Mouse (Mus musculus): ENCODE results near the gene Nrp1.

The Nrp1 gene

GRCm38 (mm10) chr8:128505866-128506265 lies 147.5 kb downstream of the Nrp1 start:
- no peak for DNase-seq (ENCODE audit: low spot score in 2 of 2)

DNA sequence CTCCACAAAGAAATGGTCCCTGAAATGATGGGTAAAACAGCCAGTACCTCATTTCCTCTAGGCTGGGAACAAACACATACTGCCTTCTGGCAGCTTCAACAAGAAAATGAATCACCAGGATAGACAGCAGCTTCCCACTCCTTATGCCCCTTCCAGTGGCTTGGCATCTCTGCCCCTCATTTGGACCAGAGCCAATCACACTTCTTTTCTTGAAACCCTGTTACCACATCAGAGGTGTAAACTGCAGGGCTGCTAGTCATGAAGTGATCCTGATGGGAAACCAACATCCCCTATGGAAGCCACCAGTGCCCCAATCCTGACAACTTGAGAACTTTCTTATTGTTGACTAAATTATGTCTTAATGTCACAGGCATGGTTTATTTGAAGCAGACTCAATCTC lies 150.3 kb downstream of the Nrp1 start:
- peak in 1 of 2 experiments; percentile 23 for DNase-seq (ENCODE audit: low spot score in 2 of 2)

- no peak for DNase-seq (ENCODE audit: low spot score in 2 of 2)
Observed at GRCm38 (mm10) chr8:128511021-128511420, 152.6 kb downstream of the Nrp1 start.

GRCm38 (mm10) chr8:128511732-128512131 lies 153.3 kb downstream of the Nrp1 start:
- DNase-seq (ENCODE audit: low spot score in 2 of 2): no peak

DNA sequence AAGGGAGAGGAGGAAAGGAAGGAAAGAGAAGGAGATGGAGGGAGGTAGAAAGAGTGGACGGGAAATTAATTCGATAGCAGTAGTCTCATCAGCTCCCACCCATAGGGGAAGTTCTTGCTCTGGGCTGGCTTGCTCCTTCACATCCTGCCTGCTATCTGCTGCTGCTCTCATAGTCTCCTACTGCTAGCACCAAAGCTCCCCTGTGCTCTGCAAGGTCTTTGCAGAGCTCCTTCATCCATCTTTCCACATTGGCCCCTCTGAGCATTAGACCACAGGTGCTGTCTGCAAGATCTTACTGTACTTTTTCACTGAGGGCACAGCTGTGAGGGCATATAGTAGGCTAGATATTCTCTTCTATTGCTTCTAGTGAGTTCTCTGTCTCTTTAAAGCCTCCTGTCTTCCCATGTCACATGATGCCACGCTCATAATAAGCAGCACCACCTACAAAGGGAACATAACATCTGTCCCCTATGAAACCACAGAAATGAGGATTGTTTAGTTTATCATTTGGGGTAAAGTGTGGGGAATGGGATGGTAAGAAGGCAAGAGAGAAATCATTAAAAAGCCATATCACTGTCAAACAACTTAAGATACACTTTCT lies 158.5 kb downstream of the Nrp1 start:
- DNase-seq (ENCODE audit: low spot score in 2 of 2): no peak

GRCm38 (mm10) chr8:128517546-128518102 lies 159.2 kb downstream of the Nrp1 start:
- DNase-seq (ENCODE audit: low spot score in 2 of 2): no peak

- no peak for DNase-seq (ENCODE audit: low spot score in 2 of 2)
Observed at GRCm38 (mm10) chr8:128519366-128519765, 161.0 kb downstream of the Nrp1 start.

DNA sequence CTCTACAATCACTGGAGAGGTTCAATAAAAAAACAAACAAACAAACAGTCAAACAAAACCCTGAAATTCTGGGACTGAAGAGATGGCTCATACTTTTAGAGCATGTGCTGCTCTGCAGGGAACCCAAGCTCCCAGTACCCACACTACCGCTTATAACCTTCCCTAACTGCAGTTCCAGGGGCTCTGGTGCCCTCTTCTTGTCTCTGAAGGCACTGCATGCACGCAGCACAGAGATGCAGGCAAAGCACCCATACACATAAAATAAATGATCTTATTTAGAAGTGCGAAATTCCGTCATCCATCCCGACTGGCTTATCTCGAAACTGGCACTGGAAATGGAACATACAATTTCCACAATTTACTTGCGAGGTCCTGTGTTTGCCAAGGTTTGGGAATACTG lies 165.4 kb downstream of the Nrp1 start:
- DNase-seq (ENCODE audit: low spot score in 2 of 2): no peak

DNA sequence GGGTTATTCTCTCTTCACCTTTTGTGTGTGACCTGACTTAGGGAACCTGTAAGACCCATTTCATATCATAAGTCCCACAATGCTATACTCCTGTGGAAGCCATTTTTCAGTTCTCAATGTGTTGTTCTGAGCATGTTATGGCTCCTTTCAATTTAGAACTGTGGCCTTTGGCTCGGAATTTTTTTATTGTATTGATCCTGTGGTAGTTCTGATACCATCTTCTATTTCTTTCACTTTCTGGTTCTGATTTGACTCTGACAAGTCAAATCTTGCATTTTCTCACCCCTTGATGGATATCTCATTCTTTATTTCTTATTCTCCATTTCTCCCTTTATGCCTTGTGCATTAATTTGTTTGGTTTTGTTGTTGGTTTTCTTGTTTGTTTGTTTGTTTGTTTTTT lies 167.5 kb downstream of the Nrp1 start:
- no peak for DNase-seq (ENCODE audit: low spot score in 2 of 2)

- no peak for DNase-seq (ENCODE audit: low spot score in 2 of 2)
Observed at GRCm38 (mm10) chr8:128528591-128529383, 170.4 kb downstream of the Nrp1 start.

DNA sequence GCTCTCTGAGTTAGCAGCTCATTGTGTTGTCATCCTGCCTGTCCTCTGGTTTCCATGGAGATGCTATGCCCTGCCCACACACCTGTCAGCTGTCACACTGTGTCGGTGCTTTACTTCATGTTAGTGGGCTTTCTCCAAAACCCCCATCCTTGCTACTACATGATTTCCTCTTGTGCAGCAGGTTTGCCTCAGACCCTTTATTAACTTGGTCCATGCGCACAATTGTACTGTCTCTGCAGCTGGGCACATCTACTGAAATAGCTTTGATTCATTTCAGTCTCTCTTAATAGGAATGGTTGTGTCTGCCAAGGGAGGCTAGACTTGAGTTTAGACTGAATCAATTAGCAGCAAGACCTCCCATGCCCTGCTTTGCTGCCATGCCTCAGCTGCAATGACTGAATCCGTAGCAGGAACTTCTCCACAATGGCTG lies 176.1 kb downstream of the Nrp1 start:
- peak; percentile 7 to 8 for DNase-seq (ENCODE audit: low spot score in 2 of 2)

- DNase-seq (ENCODE audit: low spot score in 2 of 2): no peak
Observed at GRCm38 (mm10) chr8:128535685-128536084, 177.3 kb downstream of the Nrp1 start.

DNA sequence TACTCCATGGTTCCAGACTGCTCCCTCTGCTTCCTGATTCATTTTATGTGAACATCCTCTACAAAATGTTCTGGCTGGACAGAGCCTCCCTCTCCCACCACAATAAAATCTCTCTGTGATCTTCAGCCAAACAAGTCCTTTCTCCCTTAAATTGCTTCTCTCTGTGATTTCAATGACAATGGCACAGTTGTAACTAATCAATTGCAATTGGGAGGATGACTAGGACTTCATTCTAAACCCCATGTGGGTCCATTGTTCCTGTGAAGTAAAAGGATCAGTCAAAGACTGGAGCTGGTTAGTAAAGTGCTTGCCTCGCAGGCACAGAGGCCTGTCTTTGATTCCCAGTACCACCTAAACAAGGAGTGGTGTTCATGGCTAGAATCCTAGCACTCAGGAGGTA lies 180.0 kb downstream of the Nrp1 start:
- DNase-seq (ENCODE audit: low spot score in 2 of 2): no peak

DNA sequence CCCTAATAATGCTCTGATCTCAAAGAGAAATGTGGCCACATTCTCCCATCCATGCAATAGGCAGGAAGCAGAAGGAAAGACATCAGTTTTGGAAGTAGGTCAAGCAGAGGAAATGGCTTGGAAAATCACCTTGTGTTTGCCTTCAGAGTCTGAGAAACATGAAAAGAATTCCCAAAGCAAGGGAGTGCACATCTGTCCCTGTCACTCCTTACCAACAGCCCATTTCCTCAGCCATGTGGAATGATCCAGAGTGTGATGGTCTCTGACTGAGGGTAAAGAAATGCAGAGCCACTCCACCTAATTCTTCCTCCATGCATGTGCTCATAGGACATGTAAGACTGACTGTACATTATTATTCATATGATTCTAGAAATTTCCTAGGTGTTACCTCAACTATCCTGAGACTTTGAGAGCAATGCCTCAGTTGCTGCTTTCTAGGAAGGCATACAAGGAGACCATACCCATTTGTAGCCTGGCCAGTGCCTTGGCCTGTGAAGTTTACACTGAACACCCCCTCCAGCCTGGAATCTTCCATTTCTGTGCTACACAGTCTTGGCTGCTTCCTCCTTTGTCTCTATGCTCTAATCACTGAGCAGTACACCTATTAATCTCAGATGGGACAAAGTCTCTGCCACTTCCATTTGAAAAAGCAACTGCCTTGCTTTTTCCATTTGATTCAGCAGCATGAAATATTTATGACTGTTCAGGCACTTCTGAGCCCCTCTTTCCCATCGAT lies 183.1 kb downstream of the Nrp1 start:
- DNase-seq (ENCODE audit: low spot score in 2 of 2): no peak

- DNase-seq (ENCODE audit: low spot score in 2 of 2): no peak
Observed at GRCm38 (mm10) chr8:128544128-128544846, 185.9 kb downstream of the Nrp1 start.

DNA sequence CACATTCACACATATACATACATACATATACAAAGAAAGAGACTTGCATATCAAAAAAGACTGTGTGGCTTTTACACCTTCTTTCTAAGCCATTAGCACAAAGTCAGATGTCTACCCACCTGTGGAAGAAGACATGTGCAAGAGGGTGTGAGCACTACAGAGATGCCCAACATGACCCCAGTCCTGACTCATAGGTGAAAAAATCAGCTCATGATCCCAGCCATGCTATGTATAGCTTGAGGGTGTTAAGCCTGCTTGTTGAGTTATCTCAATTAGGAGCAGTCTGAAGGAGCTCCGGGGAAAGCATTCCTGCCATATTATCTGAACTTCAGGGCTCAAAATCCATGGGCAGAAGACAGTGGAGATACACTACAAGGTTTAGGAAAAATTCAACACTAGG lies 187.9 kb downstream of the Nrp1 start:
- no peak for DNase-seq (ENCODE audit: low spot score in 2 of 2)

DNA sequence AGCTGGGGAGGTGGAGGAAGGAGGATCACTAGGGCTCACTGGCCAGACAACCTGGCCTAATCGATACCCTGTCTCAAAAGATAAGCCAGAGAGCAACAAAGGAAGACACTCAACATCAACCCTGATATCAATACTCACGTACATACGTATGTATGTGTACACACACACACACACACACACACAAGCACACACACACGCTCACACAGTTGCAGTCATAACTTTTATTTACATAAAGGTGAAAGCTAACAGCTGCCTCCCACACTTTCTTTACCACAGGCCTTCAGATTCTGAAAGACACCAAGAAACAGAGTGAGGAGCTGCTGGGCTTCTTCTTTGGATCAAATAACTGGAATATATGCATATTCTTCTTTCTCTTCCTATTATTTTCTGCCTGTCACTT lies 189.0 kb downstream of the Nrp1 start:
- DNase-seq (ENCODE audit: low spot score in 2 of 2): no peak

DNA sequence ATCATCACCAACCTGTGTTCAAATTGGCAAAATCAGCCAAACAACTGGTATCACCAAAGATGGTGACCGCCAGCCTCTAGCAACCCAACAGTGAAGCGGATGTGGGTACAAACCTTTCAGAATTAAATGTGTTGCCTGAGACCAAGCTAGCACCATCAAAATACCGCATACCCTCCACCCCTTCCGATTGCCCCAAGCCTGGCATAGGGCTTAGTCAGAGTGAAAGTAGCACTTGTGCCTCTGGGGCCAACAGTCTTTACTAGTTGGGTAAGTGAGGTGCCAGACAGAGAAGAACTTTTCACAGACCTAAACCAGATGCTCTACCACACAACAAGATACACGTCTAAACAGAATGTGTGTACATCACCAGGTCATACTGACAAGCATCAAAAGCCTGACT lies 191.3 kb downstream of the Nrp1 start:
- no peak for DNase-seq (ENCODE audit: low spot score in 2 of 2)

GRCm38 (mm10) chr8:128551421-128552139 lies 193.2 kb downstream of the Nrp1 start:
- peak in 1 of 2 experiments; percentile 78 for DNase-seq (ENCODE audit: low spot score in 2 of 2)

Measured in left cerebral cortex, adult 9 months (tissue).